Mouse (Mus musculus) lung, postnatal 4 days (tissue): ENCODE results near the gene Ift88.

Experiments used
- DNase-seq, 2 experiments: peaks; one replicate each; pipeline ENCODE4 v3.0.0; 2021

Ift88 gene

GRCm38 (mm10) chr14:57423432-57424211, at the start of gene Ift88:
TSS of gene Ift88 (plus strand) at chr14:57424062.
- peak; percentile 94 to 95 for DNase-seq

- no peak for DNase-seq
These were observed 48.7 kb upstream of the Ift88 start for GRCm38 (mm10) chr14:57375205-57375604.

DNA sequence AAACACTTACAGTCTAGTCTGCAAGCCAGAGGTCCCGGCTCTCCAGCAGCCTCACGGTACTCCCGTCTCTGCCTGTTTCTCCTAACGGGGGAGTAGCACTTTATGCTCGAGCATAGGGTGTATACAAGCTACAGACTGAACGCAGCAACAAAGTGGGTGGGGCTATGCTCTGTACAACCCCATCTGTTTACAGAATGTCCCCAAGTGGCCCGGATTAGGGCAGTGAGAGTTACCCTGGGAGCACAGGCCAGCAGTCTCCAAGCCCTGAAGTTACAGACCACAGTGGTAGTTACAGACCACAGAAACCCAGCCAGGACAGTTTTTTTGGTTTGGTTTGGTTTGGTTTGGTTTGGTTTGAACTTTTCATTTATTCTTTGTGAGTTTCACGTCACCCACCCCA, 47.8 kb upstream of the Ift88 start:
- no peak for DNase-seq

GRCm38 (mm10) chr14:57376956-57377355, 46.9 kb upstream of the Ift88 start:
- no peak for DNase-seq

- DNase-seq: no peak
These were observed 46.3 kb upstream of the Ift88 start for GRCm38 (mm10) chr14:57377531-57377930.

DNA sequence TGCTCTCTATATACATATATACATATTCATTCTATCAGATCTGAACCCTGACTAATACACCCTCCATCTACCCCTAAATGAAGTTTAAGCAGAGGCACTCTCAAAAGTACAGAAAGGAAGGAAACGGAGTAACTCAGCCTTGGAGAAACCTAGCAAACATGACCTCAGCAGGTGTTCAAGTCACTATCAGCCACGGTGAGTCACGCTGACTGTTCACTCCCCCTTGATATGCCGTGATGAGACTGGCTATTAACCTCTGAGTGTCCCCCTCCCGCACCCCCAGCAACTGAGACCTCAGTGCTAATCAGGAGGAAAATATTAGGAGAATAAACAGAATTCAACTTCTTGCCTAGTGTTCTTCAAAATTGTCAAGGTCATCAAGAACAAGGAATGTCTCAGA, 38.2 kb upstream of the Ift88 start:
- DNase-seq: no peak

GRCm38 (mm10) chr14:57386758-57387561, 36.9 kb upstream of the Ift88 start:
- peak; percentile 27 to 29 for DNase-seq

GRCm38 (mm10) chr14:57391621-57392020, 32.2 kb upstream of the Ift88 start:
- DNase-seq: no peak

DNA sequence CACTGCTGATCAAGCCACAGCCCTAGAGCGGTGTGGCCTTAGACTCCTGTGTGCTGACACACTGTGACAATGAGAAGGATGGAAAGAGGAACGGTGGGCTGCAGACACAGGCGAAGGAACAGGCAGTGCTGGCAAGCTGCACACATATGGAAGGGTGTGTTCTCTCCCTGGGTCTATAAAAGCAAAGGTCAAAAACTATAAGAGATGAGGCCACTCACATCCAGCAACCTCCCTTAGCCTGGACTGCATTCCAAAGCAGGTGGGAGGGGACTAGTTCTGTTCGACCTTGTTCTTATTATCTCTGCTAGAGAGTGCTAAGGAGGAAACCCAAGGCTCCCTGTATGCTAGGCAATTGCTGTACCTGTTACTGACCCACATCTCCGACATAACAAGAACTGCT, 31.6 kb upstream of the Ift88 start:
- DNase-seq: no peak

- DNase-seq: no peak
These were observed 28.4 kb upstream of the Ift88 start for GRCm38 (mm10) chr14:57395470-57395869.

GRCm38 (mm10) chr14:57397221-57397620, 26.6 kb upstream of the Ift88 start:
- DNase-seq: no peak

GRCm38 (mm10) chr14:57398065-57398757, 25.7 kb upstream of the Ift88 start, which contains the start of gene Cryl1:
TSS of gene Cryl1 (minus strand) at chr14:57398529.
- DNase-seq: peak; percentile 97 to 98

DNA sequence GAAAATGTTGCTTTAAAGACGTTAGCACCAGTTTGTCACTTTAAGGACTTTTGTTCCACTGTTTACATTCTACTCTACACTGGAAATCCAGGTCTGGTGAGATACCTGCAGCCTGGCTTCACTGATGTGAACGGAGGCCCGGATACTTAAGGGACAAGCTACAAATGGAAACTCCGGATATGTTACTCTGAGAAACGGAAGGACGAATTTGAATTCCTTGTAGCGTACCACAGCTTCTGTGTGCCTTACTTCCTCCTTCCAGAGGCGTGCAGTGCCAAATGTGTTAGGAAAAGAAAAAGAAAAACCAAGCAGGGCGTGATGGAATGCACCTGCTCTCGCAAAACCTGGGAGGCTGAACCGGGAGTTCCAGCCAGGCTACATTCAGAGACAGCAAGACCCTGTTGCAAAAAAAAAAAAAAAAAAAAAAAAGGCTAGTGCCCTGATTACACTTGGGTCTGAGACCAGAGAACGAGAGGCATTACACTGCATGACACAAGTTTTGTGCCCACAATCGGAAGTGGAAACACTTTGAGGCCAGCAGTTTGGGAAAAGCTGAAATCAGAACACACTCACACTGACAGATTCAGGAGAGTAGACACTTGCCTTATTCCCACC, 24.9 kb upstream of the Ift88 start:
- DNase-seq: peak in 1 of 2 experiments; percentile 41

GRCm38 (mm10) chr14:57402815-57403214, 21.0 kb upstream of the Ift88 start:
- DNase-seq: no peak

DNA sequence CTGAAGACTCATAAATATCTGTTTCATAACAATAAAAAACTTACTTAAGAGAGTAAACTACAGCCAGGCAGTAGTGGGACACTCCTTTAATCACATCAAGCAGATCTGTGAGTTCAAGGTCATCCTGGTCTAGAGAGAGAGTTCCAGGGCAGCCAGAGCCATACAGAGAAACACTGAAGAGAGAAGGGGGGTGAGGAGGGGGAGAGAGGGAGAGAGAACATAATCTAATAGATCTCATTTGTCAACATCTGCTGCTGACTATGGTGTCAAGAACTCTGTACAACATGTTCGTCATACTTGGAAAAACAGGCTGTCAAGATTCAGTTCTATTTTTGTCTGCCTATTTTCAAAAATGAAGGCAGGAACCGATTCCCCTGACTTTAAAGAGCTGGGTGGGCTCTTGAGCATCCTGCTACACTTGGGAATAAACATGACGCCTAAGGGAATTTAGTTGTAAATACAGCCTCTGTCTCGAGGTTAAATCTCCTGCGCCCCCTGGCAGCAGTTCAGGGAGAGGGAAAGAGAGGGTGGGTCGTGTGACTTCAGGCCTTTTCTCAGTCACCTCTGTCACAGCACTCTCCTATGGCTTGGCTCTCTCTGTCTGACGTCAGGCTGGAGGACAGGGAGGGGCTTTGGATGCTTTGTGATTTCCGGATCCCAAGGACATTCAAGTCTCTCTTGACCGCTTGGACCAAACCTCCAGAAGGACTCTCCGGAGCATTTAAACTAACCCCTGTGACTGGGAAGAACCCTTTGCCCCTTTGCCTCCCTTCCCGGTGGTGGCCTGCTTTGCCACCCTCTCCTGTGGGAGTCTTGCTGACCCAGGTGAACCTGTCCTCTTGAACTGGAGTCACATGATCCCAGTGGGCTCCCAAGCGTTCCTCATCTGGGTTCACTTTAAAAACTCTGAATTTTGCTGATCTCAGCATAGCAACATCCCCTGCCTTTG, 16.5 kb upstream of the Ift88 start:
- peak; percentile 79 to 80 for DNase-seq

DNA sequence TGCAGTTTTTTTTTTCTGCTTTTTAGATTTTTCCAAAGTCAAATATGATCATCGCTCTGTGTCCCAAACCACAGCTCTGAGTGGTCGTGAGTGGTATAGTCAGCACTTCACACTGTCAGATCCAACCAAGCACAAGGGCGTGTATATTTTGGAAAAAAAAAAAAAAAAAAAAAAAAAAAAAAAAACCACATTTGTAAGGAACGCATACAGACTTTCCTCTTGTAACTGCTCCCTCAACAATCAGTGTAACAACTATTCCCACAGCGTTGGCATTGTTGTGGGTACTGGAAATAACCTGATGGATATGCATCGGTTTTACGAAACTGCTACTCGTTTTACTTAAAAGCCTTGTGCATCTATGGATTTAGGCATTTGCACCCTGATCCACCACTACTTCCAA, 15.8 kb upstream of the Ift88 start:
- DNase-seq: no peak

- no peak for DNase-seq
These were observed 14.8 kb upstream of the Ift88 start for GRCm38 (mm10) chr14:57409106-57409505.

- DNase-seq: no peak
These were observed 11.7 kb upstream of the Ift88 start for GRCm38 (mm10) chr14:57412166-57412565.

DNA sequence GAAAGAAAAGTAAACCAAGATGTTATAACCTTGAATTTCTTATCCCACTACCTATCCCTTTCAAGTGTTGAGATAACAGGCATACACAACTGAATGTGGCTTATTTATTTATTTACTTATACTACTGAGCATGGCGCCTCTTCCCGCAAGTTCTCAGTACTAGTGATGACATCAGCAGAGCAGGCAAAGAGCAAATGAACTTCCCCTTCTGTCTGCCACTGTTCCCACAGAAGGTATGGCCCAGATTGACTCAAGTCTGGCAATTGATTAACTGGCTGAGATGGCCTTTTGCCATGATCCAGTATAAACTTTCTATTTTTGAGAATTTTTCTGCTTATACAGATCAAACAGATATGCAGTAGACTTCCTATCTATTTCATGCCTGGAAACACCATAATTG, 6.7 kb upstream of the Ift88 start:
- no peak for DNase-seq

GRCm38 (mm10) chr14:57424212-57424561, 325 bp downstream of the Ift88 start:
- no peak for DNase-seq

DNA sequence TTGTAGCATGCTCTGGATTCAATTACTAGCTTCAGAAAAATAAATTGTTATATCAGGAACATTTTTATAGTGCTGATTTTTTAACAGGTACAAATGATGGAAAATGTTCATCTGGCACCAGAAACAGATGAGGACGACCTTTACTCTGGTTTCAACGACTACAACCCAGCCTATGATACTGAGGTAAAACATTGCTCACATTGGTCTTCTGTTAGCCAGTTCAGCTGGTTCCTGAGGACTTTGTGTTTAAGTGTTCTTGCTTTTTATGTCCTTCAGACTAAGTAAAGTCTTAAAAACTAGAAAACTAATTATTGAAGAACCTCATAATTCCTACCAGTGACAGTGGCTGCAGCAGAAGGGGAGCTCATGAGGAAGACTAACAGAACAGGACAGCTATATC, 6.6 kb downstream of the Ift88 start:
- DNase-seq: no peak

DNA sequence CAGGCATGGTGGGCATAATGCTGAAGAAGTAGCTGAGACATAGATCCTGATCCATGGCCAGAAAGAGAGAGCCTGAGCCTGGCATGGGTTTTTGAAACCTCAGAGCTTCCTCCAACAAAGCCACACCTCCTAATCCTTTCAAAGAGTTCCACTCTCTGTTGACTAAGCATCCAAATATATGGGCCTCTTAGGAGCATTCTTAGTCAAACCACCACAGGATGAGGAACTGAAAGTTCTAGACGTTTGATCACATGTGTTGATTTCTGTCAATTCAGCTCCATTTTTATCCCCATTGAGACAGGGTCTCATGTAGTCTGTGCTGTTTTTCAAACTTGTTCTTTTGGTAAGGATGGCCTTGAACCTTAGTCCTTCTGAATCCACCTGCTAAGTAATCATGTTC, 28.7 kb downstream of the Ift88 start:
- no peak for DNase-seq
